Mouse (Mus musculus) cerebellum, adult 11 months (tissue): ENCODE measurements at regions not wholly inside any gene's neighbourhood (a gene's known extent, or its start where the extent isn't known, plus 50 kb on each side); places are given as distances from the start of the nearest gene placed in this dataset.
A peak's percentile ranks its signal among the peaks of the same experiment; 100 is the strongest.

Experiments
- DNase-seq: peaks from one replicate; pipeline ENCODE4 v3.0.0; 2022

- DNase-seq: no peak
Measured at GRCm38 (mm10) chr14:102615588-102616309, 366.7 kb downstream of the Kctd12 start.

GRCm38 (mm10) chr14:102606055-102606454 lies 376.4 kb downstream of the Kctd12 start:
- no peak for DNase-seq

GRCm38 (mm10) chr14:102594850-102595249 lies 387.6 kb downstream of the Kctd12 start:
- no peak for DNase-seq

- no peak for DNase-seq
Measured at GRCm38 (mm10) chr14:102553781-102554180, 428.7 kb downstream of the Kctd12 start.

GRCm38 (mm10) chr14:102552598-102552997 lies 429.8 kb downstream of the Kctd12 start:
- DNase-seq: no peak

- no peak for DNase-seq
Measured at GRCm38 (mm10) chr14:102524894-102525577, 457.4 kb downstream of the Kctd12 start.

GRCm38 (mm10) chr14:102516765-102517164 lies 465.7 kb downstream of the Kctd12 start:
- no peak for DNase-seq

GRCm38 (mm10) chr14:102514527-102514926 lies 467.9 kb downstream of the Kctd12 start:
- DNase-seq: no peak

- no peak for DNase-seq
Measured at GRCm38 (mm10) chr14:102512651-102513050, 469.8 kb downstream of the Kctd12 start.

- DNase-seq: no peak
Measured at GRCm38 (mm10) chr14:102511691-102512383, 470.6 kb downstream of the Kctd12 start.

- peak; percentile 37 for DNase-seq
Measured at GRCm38 (mm10) chr14:102510387-102510786, 472.1 kb downstream of the Kctd12 start.

GRCm38 (mm10) chr14:102505696-102506321 lies 476.6 kb downstream of the Kctd12 start:
- DNase-seq: no peak

GRCm38 (mm10) chr14:102497179-102497578 lies 485.3 kb downstream of the Kctd12 start:
- no peak for DNase-seq

- no peak for DNase-seq
Measured at GRCm38 (mm10) chr14:102492376-102492775, 490.1 kb downstream of the Kctd12 start.

- DNase-seq: no peak
Measured at GRCm38 (mm10) chr14:102491205-102491604, 491.2 kb downstream of the Kctd12 start.

- no peak for DNase-seq
Measured at GRCm38 (mm10) chr14:102477162-102477561, 505.3 kb downstream of the Kctd12 start.

GRCm38 (mm10) chr14:102469326-102469725 lies 513.1 kb downstream of the Kctd12 start:
- DNase-seq: no peak

- DNase-seq: no peak
Measured at GRCm38 (mm10) chr14:102461001-102461400, 521.4 kb downstream of the Kctd12 start.

- no peak for DNase-seq
Measured at GRCm38 (mm10) chr14:102439738-102440137, 542.7 kb downstream of the Kctd12 start.

GRCm38 (mm10) chr14:102403397-102404115 lies 578.9 kb downstream of the Kctd12 start:
- DNase-seq: no peak

GRCm38 (mm10) chr14:102402061-102402689 lies 580.3 kb downstream of the Kctd12 start:
- no peak for DNase-seq
